22 mouse cellular contexts compared by ENCODE assay signal in the genomic region with DNA sequence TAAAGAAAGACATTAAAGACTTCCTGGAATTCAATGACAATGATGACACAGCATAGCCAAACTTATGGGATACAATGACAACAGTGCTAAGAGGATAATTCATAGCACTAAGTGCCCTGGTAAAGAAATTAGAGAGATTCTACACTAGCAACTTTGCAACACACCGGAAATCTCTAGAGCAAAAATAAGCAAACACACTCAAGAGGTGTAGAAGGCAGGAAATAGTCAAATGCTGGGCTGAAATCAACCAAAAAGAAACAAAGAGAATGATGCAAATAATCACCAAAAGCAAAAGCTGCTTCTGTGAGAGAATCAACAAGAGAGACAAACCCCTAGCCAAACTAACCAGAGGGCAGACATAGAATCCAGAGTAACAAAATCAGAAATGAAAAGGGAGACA.
"Had no signal": no experiment of that assay in that cellular context is flagged by ENCODE, and none has a peak within 500 bp of the region (broad histone marks: within the 10 kb centered on the region; RNA-seq: fewer than 3 reads in every experiment).

No protein-coding gene starts in this region.

- ATAC-seq: liver, postnatal 0 days; lung, postnatal 0 days; midbrain, embryonic 16.5 days had no signal

- H3K36me3 ChIP-seq: liver, embryonic 15.5 days; lung, embryonic 15.5 days; midbrain, embryonic 12.5 days; neural tube, embryonic 12.5 days had no signal

- H3K4me1 ChIP-seq: liver, embryonic 15.5 days; lung, embryonic 15.5 days; midbrain, embryonic 12.5 days; neural tube, embryonic 12.5 days had no signal

- H3K4me3 ChIP-seq: liver, embryonic 15.5 days; lung, embryonic 15.5 days; megakaryocyte, embryonic 14.5 days; midbrain, embryonic 12.5 days; myocyte; neural tube, embryonic 12.5 days had no signal

- H3K9me3 ChIP-seq: liver, embryonic 15.5 days; lung, embryonic 15.5 days; megakaryocyte, embryonic 14.5 days; midbrain, embryonic 12.5 days; neural tube, embryonic 12.5 days had no signal

- DNase-seq: liver, postnatal 0 days; lung, adult 2 months; lung, postnatal 14 days; lung, postnatal 36 days; midbrain, embryonic 14.5 days; retina, postnatal 1 day; right cerebral cortex, adult 18-20 months; right cerebral cortex, postnatal 25 days; right cerebral cortex, postnatal 4 days; spleen, adult 18-20 months; thymus, adult 18-20 months; thymus, postnatal 25 days; thymus, postnatal 4 days had no signal

- H3K27me3 ChIP-seq: liver, embryonic 15.5 days; lung, embryonic 15.5 days; megakaryocyte, embryonic 14.5 days; midbrain, embryonic 12.5 days; neural tube, embryonic 12.5 days had no signal

- H3K27ac ChIP-seq: liver, embryonic 15.5 days; lung, embryonic 15.5 days; macrophage; midbrain, embryonic 12.5 days; neural tube, embryonic 12.5 days had no signal
